Mouse (Mus musculus) cerebellum, adult 9-11 months (tissue): ENCODE results near the gene Isl1.

ENCODE experiments used
- DNase-seq: peaks from one replicate; pipeline ENCODE4 v3.0.0; 2022

Isl1 gene

GRCm38 (mm10) chr13:116309584-116310462 lies at the start of gene Isl1:
Gene Isl1, minus strand, starts transcription at chr13:116309689.
- no peak for DNase-seq

- DNase-seq: no peak
Measured at GRCm38 (mm10) chr13:116335763-116336162, 26.3 kb upstream of the Isl1 start.

- DNase-seq: no peak
Measured at GRCm38 (mm10) chr13:116313636-116314530, 4.4 kb upstream of the Isl1 start.

- no peak for DNase-seq
Measured at GRCm38 (mm10) chr13:116311871-116312720, 2.6 kb upstream of the Isl1 start.

- no peak for DNase-seq
Measured at GRCm38 (mm10) chr13:116311011-116311410, 1.5 kb upstream of the Isl1 start.

GRCm38 (mm10) chr13:116310463-116310765 lies 925 bp upstream of the Isl1 start:
- DNase-seq: no peak

- DNase-seq: no peak
Measured at GRCm38 (mm10) chr13:116308933-116309583, 431 bp downstream of the Isl1 start.

- no peak for DNase-seq
Measured at GRCm38 (mm10) chr13:116308121-116308932, 1.2 kb downstream of the Isl1 start.

- DNase-seq: no peak
Measured at GRCm38 (mm10) chr13:116306591-116306990, 2.9 kb downstream of the Isl1 start.

GRCm38 (mm10) chr13:116305721-116306120 lies 3.8 kb downstream of the Isl1 start:
- no peak for DNase-seq

GRCm38 (mm10) chr13:116304713-116305470 lies 4.6 kb downstream of the Isl1 start:
- no peak for DNase-seq

GRCm38 (mm10) chr13:116303766-116304165 lies 5.7 kb downstream of the Isl1 start:
- no peak for DNase-seq

- DNase-seq: no peak
Measured at GRCm38 (mm10) chr13:116302861-116303260, 6.6 kb downstream of the Isl1 start.

GRCm38 (mm10) chr13:116301706-116302105 lies 7.8 kb downstream of the Isl1 start:
- DNase-seq: no peak

GRCm38 (mm10) chr13:116299241-116299640 lies 10.2 kb downstream of the Isl1 start:
- DNase-seq: no peak

GRCm38 (mm10) chr13:116298641-116299170 lies 10.8 kb downstream of the Isl1 start:
- DNase-seq: no peak

- no peak for DNase-seq
Measured at GRCm38 (mm10) chr13:116298001-116298400, 11.5 kb downstream of the Isl1 start.

GRCm38 (mm10) chr13:116297048-116297811 lies 12.3 kb downstream of the Isl1 start:
- no peak for DNase-seq

GRCm38 (mm10) chr13:116295401-116295800 lies 14.1 kb downstream of the Isl1 start:
- no peak for DNase-seq

GRCm38 (mm10) chr13:116294734-116295133 lies 14.8 kb downstream of the Isl1 start:
- no peak for DNase-seq
